Mouse (Mus musculus) brain, embryonic 14.5 days (tissue): ENCODE results near the gene Nrbf2. TPM values are rescaled to one million over a fixed set of nuclear protein-coding genes. Genes with fewer than 3 reads are reported as not detected.

Source experiments
- DNase-seq: peaks from one replicate; pipeline ENCODE4 v3.0.0-alpha.2; 2011; ENCODE audit warnings: low read depth
- CTCF ChIP-seq: fragments of 200-500 bp; IDR thresholded peaks from 2 replicates; pipeline ENCODE4 v1.5.1; 2012; ENCODE audit warnings: inconsistent platforms, mild to moderate bottlenecking, moderate library complexity, borderline replicate concordance; ENCODE audit not compliant: insufficient read depth, insufficient read length; ENCODE audit errors: extremely low read depth
- POLR2A ChIP-seq: fragments of 200-500 bp; IDR thresholded peaks from 2 replicates; pipeline ENCODE4 v1.6.1; 2012; ENCODE audit warnings: mild to moderate bottlenecking, inconsistent platforms, borderline replicate concordance; ENCODE audit not compliant: poor library complexity, insufficient read depth, insufficient read length, severe bottlenecking; ENCODE audit errors: extremely low read depth
- polyA plus RNA-seq: library from polyadenylated mRNA; depleted of rRNA; stranded (reverse); fragments of >200 nt; gene quantifications from 2 replicates; pipeline ENCODE4 v1.2.3, GENCODE M21; 2012; rRNA removed

Nrbf2 gene
- polyA plus RNA-seq, 1 experiment, result 18.3 TPM

GRCm38 (mm10) chr10:67230439-67230838 lies 54.7 kb downstream of the Nrbf2 start:
- TF ChIP-seq CTCF, result no peak
- no peak for DNase-seq

- TF ChIP-seq POLR2A, result no peak
- TF ChIP-seq CTCF, result no peak
- DNase-seq, result no peak
These were observed 58.6 kb downstream of the Nrbf2 start for GRCm38 (mm10) chr10:67226543-67226942.

GRCm38 (mm10) chr10:67226109-67226508 lies 59.0 kb downstream of the Nrbf2 start:
- TF ChIP-seq POLR2A (no peak), CTCF (no peak)
- peak; percentile 45 for DNase-seq

GRCm38 (mm10) chr10:67225528-67225927 lies 59.6 kb downstream of the Nrbf2 start:
- TF ChIP-seq CTCF, result no peak
- TF ChIP-seq POLR2A, result no peak
- DNase-seq, result no peak

- TF ChIP-seq POLR2A (no peak), CTCF (no peak)
- no peak for DNase-seq
These were observed 61.2 kb downstream of the Nrbf2 start for GRCm38 (mm10) chr10:67223942-67224341.

GRCm38 (mm10) chr10:67221284-67221683 lies 63.8 kb downstream of the Nrbf2 start:
- peak; percentile 33 for DNase-seq
- TF ChIP-seq POLR2A (no peak), CTCF (no peak)

- TF ChIP-seq CTCF (no peak), POLR2A (no peak)
- DNase-seq, result no peak
These were observed 64.9 kb downstream of the Nrbf2 start for GRCm38 (mm10) chr10:67220251-67220650.

- no peak for DNase-seq
- TF ChIP-seq CTCF (no peak), POLR2A (no peak)
These were observed 66.1 kb downstream of the Nrbf2 start for GRCm38 (mm10) chr10:67218873-67219565.

GRCm38 (mm10) chr10:67216872-67217271 lies 68.2 kb downstream of the Nrbf2 start:
- DNase-seq, result peak; percentile 34
- TF ChIP-seq CTCF, result 0 out of 2 replicates have a peak, but pooled peaks have one; percentile 7
- no peak for TF ChIP-seq POLR2A

Other genes with a start within 250 kb of the Nrbf2 start
- 29.1 and 42.4 TPM in 2 replicates for gene Jmjd1c, start 189.2 kb downstream of the Nrbf2 start, polyA plus RNA-seq
- gene Reep3, start 188.4 kb downstream of the Nrbf2 start, polyA plus RNA-seq, result 26.5 and 34.8 TPM in 2 replicates